Mouse (Mus musculus): ENCODE measurements around the gene Gm10282. TPM values are rescaled to one million over a fixed set of nuclear protein-coding genes. Genes with fewer than 3 reads are reported as not detected.
A peak's percentile ranks its signal among the peaks of the same experiment; 100 is the strongest.

Gm10282 gene
- polyA plus RNA-seq, 1 experiment from 2014 or later, result 26.9 TPM

GRCm38 (mm10) chr8:72267106-72267505, 38.0 kb downstream of the Gm10282 start:
- no peak overlapping the region for H3K27ac ChIP-seq
- ATAC-seq (ENCODE audit: insufficient number of reproducible peaks, insufficient read depth, low FRiP score, low TSS enrichment, low read depth), result no peak
- no peaks in the 10 kb centered on the region for H3K27me3 ChIP-seq
- H3K9me3 ChIP-seq, result no peaks in the 10 kb centered on the region
- no peak overlapping the region for H3K4me2 ChIP-seq
- no peak overlapping the region for H3K9ac ChIP-seq
- H3K4me1 ChIP-seq, result no peaks in the 10 kb centered on the region
- H3K36me3 ChIP-seq, result no peaks in the 10 kb centered on the region
- no peak overlapping the region for H3K4me3 ChIP-seq
- WGBS, result 98% methylated on average over 8 of the region's 8 CpGs

- Histone ChIP-seq H3K27me3 (no peaks in the 10 kb centered on the region), H3K9me3 (no peaks in the 10 kb centered on the region), H3K4me3 (no peak overlapping the region), H3K9ac (no peak overlapping the region), H3K27ac (no peak overlapping the region), H3K36me3 (no peaks in the 10 kb centered on the region), H3K4me2 (no peak overlapping the region), H3K4me1 (no peaks in the 10 kb centered on the region)
- no peak for ATAC-seq (ENCODE audit: insufficient number of reproducible peaks, insufficient read depth, low FRiP score, low TSS enrichment, low read depth)
Observed at GRCm38 (mm10) chr8:72266671-72267070, 38.4 kb downstream of the Gm10282 start.

DNA sequence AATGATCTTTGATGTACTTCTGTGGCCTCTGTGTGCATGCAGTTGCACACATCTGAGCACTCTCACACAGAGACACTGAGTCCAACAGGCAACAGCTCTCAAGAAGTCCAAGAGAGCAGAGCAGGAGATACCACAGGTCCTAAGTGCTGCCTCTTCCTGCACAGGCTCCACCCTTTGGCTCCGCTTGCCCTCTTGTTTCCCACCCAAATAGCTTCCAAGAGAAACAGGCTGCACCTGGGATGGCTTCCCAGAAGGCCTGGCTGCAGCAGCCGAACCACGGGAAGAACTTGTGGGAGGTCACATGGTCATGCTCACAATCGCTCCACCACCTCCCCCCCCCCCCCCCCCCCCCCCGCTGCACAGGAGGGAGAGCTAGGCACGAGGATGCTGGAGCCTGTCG, 39.7 kb downstream of the Gm10282 start:
- ATAC-seq (ENCODE audit: insufficient number of reproducible peaks, insufficient read depth, low FRiP score, low TSS enrichment, low read depth), result no peak
- no peak overlapping the region for H3K4me2 ChIP-seq
- H3K4me3 ChIP-seq, result no peak overlapping the region
- H3K4me1 ChIP-seq, result peaks cover 7% of the 10 kb centered on the region
- no peaks in the 10 kb centered on the region for H3K9me3 ChIP-seq
- no peak overlapping the region for H3K9ac ChIP-seq
- H3K27ac ChIP-seq, result no peak overlapping the region
- 53% methylated on average over 6 of the region's 7 CpGs for WGBS
- no peaks in the 10 kb centered on the region for H3K36me3 ChIP-seq
- no peaks in the 10 kb centered on the region for H3K27me3 ChIP-seq

- H3K4me3 ChIP-seq, result no peak overlapping the region
- H3K9ac ChIP-seq, result no peak overlapping the region
- no peak for ATAC-seq (ENCODE audit: insufficient number of reproducible peaks, insufficient read depth, low FRiP score, low TSS enrichment, low read depth)
- H3K4me1 ChIP-seq, result peaks cover 7% of the 10 kb centered on the region
- WGBS, result 70% methylated on average over 7 of the region's 7 CpGs
- no peaks in the 10 kb centered on the region for H3K36me3 ChIP-seq
- H3K27ac ChIP-seq, result no peak overlapping the region
- no peaks in the 10 kb centered on the region for H3K9me3 ChIP-seq
- no peak overlapping the region for H3K4me2 ChIP-seq
- no peaks in the 10 kb centered on the region for H3K27me3 ChIP-seq
Observed at GRCm38 (mm10) chr8:72263451-72263850, 41.6 kb downstream of the Gm10282 start.

- WGBS, result 93% methylated on average over 2 of the region's 2 CpGs
- H3K36me3 ChIP-seq, result no peaks in the 10 kb centered on the region
Observed at GRCm38 (mm10) chr8:72262756-72263155, 42.3 kb downstream of the Gm10282 start.

GRCm38 (mm10) chr8:72261872-72262271, 43.2 kb downstream of the Gm10282 start:
- Histone ChIP-seq H3K9me3 (no peaks in the 10 kb centered on the region), H3K4me1 (peaks cover 7% of the 10 kb centered on the region), H3K36me3 (peaks cover 5% of the 10 kb centered on the region), H3K4me2 (no peak overlapping the region), H3K27ac (no peak overlapping the region), H3K9ac (no peak overlapping the region), H3K4me3 (no peak overlapping the region), H3K27me3 (no peaks in the 10 kb centered on the region)
- 47% methylated on average over 5 of the region's 5 CpGs for WGBS
- no peak for ATAC-seq (ENCODE audit: insufficient number of reproducible peaks, insufficient read depth, low FRiP score, low TSS enrichment, low read depth)

More at GRCm38 (mm10) chr8:72262756-72263155, 42.3 kb downstream of the Gm10282 start:
- no peak overlapping the region for H3K9ac ChIP-seq
- no peak overlapping the region for H3K4me2 ChIP-seq
- H3K27ac ChIP-seq, result no peak overlapping the region
- H3K9me3 ChIP-seq, result no peaks in the 10 kb centered on the region
- no peaks in the 10 kb centered on the region for H3K27me3 ChIP-seq
- ATAC-seq (ENCODE audit: insufficient number of reproducible peaks, insufficient read depth, low FRiP score, low TSS enrichment, low read depth), result no peak
- H3K4me1 ChIP-seq, result peaks cover 7% of the 10 kb centered on the region
- H3K4me3 ChIP-seq, result no peak overlapping the region

DNA sequence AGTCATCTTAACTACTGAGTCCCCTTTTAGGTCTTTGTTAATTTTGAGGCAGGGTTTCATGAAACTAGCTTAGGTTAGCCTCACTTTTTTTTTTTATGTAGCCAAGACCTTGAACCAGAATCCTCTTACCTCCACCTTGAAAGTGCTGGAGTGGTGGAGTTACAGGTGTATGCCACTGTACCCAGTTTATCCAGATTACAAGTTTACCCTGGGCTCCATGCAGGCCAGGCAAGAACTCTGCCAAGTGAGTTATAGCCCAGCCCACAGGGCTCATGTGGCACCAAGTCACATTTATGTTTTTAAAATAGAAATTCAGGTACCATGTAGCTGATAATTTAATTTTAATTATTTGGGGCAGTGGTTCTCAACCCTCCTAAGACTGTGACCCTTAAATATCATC, 43.6 kb downstream of the Gm10282 start:
- H3K36me3 ChIP-seq, result peaks cover 7% of the 10 kb centered on the region
- H3K4me1 ChIP-seq, result peaks cover 7% of the 10 kb centered on the region
- no peak overlapping the region for H3K9ac ChIP-seq
- H3K27ac ChIP-seq, result no peak overlapping the region
- ATAC-seq (ENCODE audit: insufficient number of reproducible peaks, insufficient read depth, low FRiP score, low TSS enrichment, low read depth), result no peak
- no peaks in the 10 kb centered on the region for H3K27me3 ChIP-seq
- H3K9me3 ChIP-seq, result no peaks in the 10 kb centered on the region
- H3K4me2 ChIP-seq, result no peak overlapping the region
- no peak overlapping the region for H3K4me3 ChIP-seq

- Histone ChIP-seq H3K4me1 (peaks cover 7% of the 10 kb centered on the region), H3K9me3 (no peaks in the 10 kb centered on the region), H3K36me3 (peaks cover 7% of the 10 kb centered on the region), H3K9ac (peak overlapping the region; percentile 46; the same call in 1 of the 2 replicates), H3K27me3 (no peaks in the 10 kb centered on the region), H3K4me2 (no peak overlapping the region), H3K4me3 (no peak overlapping the region), H3K27ac (no peak overlapping the region)
- 24% methylated on average over 2 of the region's 2 CpGs for WGBS
- ATAC-seq (ENCODE audit: insufficient number of reproducible peaks, insufficient read depth, low FRiP score, low TSS enrichment, low read depth), result no peak
Observed at GRCm38 (mm10) chr8:72261019-72261418, 44.0 kb downstream of the Gm10282 start.

DNA sequence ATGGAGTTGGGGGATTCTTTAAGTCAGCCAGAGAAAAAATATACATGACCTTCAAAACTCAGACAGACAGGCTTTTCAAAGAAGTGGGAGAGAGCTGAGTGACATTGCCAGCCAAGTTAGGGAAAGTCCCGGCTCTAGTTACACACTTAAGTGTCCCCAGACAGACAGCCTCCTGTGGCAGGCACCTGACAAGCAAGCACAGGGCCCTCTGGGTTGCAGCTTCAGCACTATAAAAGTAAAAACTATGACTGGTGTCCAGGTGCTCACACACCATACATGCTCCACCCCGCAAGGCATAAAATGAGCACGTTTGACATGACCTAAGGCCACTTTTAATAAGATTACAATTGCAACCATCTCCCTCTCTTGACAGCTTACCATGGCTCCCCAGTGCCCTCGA, 44.5 kb downstream of the Gm10282 start:
- H3K27ac ChIP-seq, result no peak overlapping the region
- H3K36me3 ChIP-seq, result peaks cover 10% of the 10 kb centered on the region
- no peak overlapping the region for H3K4me3 ChIP-seq
- H3K9ac ChIP-seq, result peak overlapping the region; percentile 46; the same call in 1 of the 2 replicates
- no peaks in the 10 kb centered on the region for H3K9me3 ChIP-seq
- H3K4me2 ChIP-seq, result no peak overlapping the region
- peaks cover 7% of the 10 kb centered on the region for H3K4me1 ChIP-seq
- no peaks in the 10 kb centered on the region for H3K27me3 ChIP-seq
- WGBS, result 41% methylated on average over 4 of the region's 4 CpGs
- ATAC-seq (ENCODE audit: insufficient number of reproducible peaks, insufficient read depth, low FRiP score, low TSS enrichment, low read depth), result no peak

DNA sequence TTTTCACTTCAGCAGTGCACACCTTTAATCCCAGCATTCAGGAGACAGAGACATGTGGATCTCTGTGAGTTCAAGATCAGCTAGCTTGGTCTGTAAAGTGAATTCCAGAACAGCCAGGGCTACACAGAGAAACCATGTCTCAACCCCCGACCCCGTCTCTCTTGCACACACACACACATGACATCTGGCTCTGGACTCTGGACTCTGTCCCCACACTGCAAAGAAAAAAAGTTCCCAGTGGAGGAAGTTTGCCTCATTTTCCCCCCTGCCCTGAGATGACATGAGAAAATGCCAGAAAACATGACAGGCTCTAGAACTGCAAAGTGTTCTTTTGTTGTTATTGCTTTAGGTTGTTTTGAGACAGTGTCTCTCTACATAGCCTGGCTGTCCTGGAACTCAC, 45.2 kb downstream of the Gm10282 start:
- Histone ChIP-seq H3K27me3 (no peaks in the 10 kb centered on the region), H3K4me3 (no peak overlapping the region), H3K9ac (no peak overlapping the region), H3K4me2 (no peak overlapping the region), H3K27ac (no peak overlapping the region), H3K4me1 (peaks cover 7% of the 10 kb centered on the region), H3K9me3 (no peaks in the 10 kb centered on the region), H3K36me3 (peaks cover 17% of the 10 kb centered on the region)
- no peak for ATAC-seq (ENCODE audit: insufficient number of reproducible peaks, insufficient read depth, low FRiP score, low TSS enrichment, low read depth)
- WGBS, result 67% methylated on average over 2 of the region's 2 CpGs

- H3K27ac ChIP-seq, result no peak overlapping the region
- no peak overlapping the region for H3K4me2 ChIP-seq
- no peak overlapping the region for H3K9ac ChIP-seq
- H3K9me3 ChIP-seq, result no peaks in the 10 kb centered on the region
- H3K4me3 ChIP-seq, result no peak overlapping the region
- no peaks in the 10 kb centered on the region for H3K27me3 ChIP-seq
- 82% methylated on average over 1 of the region's 1 CpGs for WGBS
- H3K4me1 ChIP-seq, result peaks cover 7% of the 10 kb centered on the region
- peaks cover 33% of the 10 kb centered on the region for H3K36me3 ChIP-seq
- no peak for ATAC-seq (ENCODE audit: insufficient number of reproducible peaks, insufficient read depth, low FRiP score, low TSS enrichment, low read depth)
Observed at GRCm38 (mm10) chr8:72257902-72258238, 47.2 kb downstream of the Gm10282 start.

DNA sequence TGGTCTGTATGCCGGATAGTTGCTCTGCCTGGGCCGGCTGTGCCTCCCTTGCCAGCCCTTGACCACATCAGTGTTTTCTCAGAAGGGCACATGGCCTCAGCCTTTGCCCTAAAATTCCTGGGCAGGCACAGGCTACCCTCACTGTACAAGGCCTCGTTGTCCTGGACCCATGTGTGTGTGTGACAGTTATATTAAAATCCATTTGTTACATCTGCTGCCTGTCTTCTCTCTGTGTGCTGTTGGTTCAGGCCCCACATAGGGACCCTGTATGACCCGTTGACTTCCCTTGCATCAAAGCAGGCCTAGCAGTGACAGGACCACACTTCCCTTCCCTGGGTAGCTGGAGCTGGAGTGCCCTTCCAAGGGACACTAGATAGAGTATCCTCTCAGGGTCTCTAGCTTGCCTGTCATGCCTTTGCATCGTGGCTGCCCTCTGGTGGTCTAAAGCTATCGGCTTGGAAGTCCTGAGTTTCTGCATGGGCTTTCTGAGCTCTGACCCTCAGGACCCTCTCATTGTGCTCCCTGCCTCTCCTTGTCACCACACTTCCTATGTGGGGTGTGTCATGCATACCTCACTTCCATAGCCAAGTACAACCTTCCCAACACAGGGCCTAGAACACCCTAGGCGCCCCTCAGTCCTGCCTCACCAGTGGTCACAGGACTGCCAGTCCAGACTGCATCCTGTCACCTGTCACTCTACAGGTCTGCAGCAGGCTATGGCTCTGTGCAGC, 47.7 kb downstream of the Gm10282 start:
- Histone ChIP-seq H3K36me3 (peaks cover 38% of the 10 kb centered on the region), H3K27ac (no peak overlapping the region), H3K4me2 (no peak overlapping the region), H3K4me3 (no peak overlapping the region), H3K9me3 (no peaks in the 10 kb centered on the region), H3K9ac (no peak overlapping the region), H3K4me1 (peaks cover 7% of the 10 kb centered on the region), H3K27me3 (no peaks in the 10 kb centered on the region)
- 56% methylated on average over 7 of the region's 7 CpGs for WGBS
- no peak; the same call in 1 of the 2 replicates for ATAC-seq (ENCODE audit: insufficient number of reproducible peaks, insufficient read depth, low FRiP score, low TSS enrichment, low read depth)
